Mouse (Mus musculus) layer of hippocampus, postnatal 10 days (tissue): Measurements from ENCODE around the gene Pramel3. TPM values are rescaled to one million over a fixed set of nuclear protein-coding genes. Genes with fewer than 3 reads are reported as not detected.
"Not testable (repeated sequence)": the region's sequence is repeated elsewhere in the genome, so short reads cannot be mapped to it uniquely, and the experiment has no call there.

ENCODE experiments used
- DNase-seq, 2 experiments: peaks; one replicate each; pipeline ENCODE4 v3.0.0; 2021; ENCODE audit warnings: low spot score in 2 of 2
- long read RNA-seq: library from polyadenylated mRNA; stranded (forward); transcript quantifications from one replicate; pipeline ENCODE4 v2.0.0, GENCODE M21; 2023
- total RNA-seq, 2 experiments: library from RNA; stranded (reverse); gene quantifications; 2 replicates each; pipeline ENCODE4 v1.2.3; 2021

The Pramel3 gene
- not detected for total RNA-seq
- long read RNA-seq, result 0 reads

DNA sequence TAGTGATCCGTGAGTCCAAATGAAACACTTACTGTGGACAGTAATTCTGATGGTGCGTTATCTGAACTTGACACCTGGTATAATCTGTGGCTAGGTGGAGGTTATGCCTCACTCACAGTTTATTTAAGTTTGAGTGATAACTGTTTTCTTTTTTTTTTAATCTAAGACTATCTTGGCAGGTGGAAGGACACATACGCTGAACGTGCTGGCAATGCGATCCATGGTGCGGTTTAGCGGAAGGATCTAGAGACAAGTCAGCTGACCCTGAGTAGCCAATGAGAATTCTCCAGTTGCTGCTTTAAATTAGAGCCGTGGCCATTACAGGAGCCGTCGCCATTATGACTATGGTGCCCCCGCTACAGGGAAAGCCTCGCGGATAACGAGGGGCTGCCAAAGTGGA, at the start of gene Pramel3:
Gene Pramel3, plus strand, starts transcription at position 301 of the 400 bp plus-strand sequence.
- DNase-seq, result not testable (repeated sequence)

DNA sequence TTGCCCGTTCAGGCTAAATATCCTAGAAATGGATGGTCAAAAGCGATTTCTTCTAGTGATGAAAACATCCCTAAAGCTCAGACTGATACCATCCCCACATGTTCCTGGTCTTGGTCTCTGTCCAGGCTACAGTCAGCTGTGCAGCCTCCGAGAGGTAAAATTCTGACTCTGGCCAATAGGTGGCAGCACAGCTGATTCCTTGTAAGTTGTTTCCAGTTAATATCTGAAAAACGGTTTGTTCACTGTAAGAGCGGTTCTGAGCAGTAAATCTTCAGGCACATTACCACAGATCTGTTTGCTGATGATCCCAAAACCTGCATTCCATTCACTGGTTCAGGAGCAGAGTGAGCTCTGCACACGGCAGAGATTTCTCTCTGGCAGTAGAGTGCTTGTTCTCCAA, 58.6 kb downstream of the Pramel3 start:
- not testable (repeated sequence) for DNase-seq

DNA sequence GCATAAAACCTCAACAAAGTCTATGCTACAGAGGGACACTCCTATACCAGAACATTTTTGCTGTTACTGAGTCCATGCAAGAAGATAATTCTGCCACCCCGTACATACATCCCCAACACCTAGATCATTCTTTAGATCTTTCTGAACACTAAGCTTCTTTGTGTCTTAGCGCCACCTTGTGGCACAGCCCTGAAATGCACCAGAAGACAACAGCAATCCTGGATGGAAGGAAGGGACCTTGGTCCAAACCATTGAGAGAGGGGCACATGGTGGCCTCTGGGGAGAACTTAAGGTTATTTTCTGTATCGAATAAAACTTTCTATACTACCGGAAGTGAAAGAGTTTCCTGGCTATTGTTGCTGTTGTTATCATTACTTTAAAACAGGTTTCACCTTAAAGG, 59.8 kb downstream of the Pramel3 start:
- DNase-seq, result not testable (repeated sequence)

Other genes starting within 250 kb of the Pramel3 start
- gene Gm15023, start 124.7 kb upstream of the Pramel3 start, total RNA-seq, result not detected
- 10 to 100 TPM; 60.0 to 82.1 TPM for gene Tceal6, start 91.6 kb upstream of the Pramel3 start, total RNA-seq
- gene Gm5128, start 71.0 kb downstream of the Pramel3 start, total RNA-seq, result not detected
- under 1 TPM in 1 of 2 experiments, not detected in 1; 0.11 TPM for gene Gm7903, start 131.5 kb downstream of the Pramel3 start, total RNA-seq
- not detected for gene AV320801, start 192.3 kb downstream of the Pramel3 start, total RNA-seq